Mouse (Mus musculus) olfactory bulb, adult 2 months (tissue): ENCODE data around the gene Zfp768. TPM values are rescaled to one million over a fixed set of nuclear protein-coding genes. Genes with fewer than 3 reads are reported as not detected.
A peak's percentile ranks its signal among the peaks of the same experiment; 100 is the strongest.
"Not testable (repeated sequence)": the region's sequence is repeated elsewhere in the genome, so short reads cannot be mapped to it uniquely, and the experiment has no call there.

ENCODE experiments used
- H3K27ac ChIP-seq: fragments of 200-500 bp; 2 replicates; pipeline ENCODE4 v1.5.1; 2012; ENCODE audit warnings: low read depth, low read length; ENCODE audit not compliant: insufficient read depth
- H3K4me1 ChIP-seq: fragments of 200-500 bp; 2 replicates; pipeline ENCODE4 v1.6.1; 2012; ENCODE audit warnings: low read length; ENCODE audit not compliant: control insufficient read depth, insufficient read depth
- H3K4me3 ChIP-seq: fragments of 200-500 bp; 2 replicates; pipeline ENCODE4 v1.5.1; 2012; ENCODE audit warnings: mild to moderate bottlenecking, low read depth, low read length, moderate library complexity; ENCODE audit not compliant: insufficient read depth
- CTCF ChIP-seq: fragments of 200-500 bp; IDR thresholded peaks from 2 replicates; pipeline ENCODE4 v1.5.1; 2012; ENCODE audit warnings: low read depth, mild to moderate bottlenecking, low read length, moderate library complexity; ENCODE audit not compliant: insufficient read depth
- POLR2A ChIP-seq: fragments of 200-500 bp; IDR thresholded peaks from 2 replicates; pipeline ENCODE4 v1.6.1; 2012; ENCODE audit warnings: mild to moderate bottlenecking, low read depth, low read length, moderate library complexity; ENCODE audit not compliant: insufficient read depth
- WGBS: fragments of 180-500 bp; shearing (Covaris S2); methylation state at CpG from one replicate; pipeline ENCODE4 v1.1.7; 2018; 5-methylcytosine and 5-hydroxymethylcytosine counted together
- polyA plus RNA-seq: library from polyadenylated mRNA; stranded (reverse); fragments of >200 nt; gene quantifications from 2 replicates; pipeline ENCODE4 v1.2.4, GENCODE M21; 2012; ENCODE audit warnings: low replicate concordance; ENCODE audit not compliant: missing spikeins, insufficient read depth, insufficient read length

The Zfp768 gene
- not detected in 2 replicates for polyA plus RNA-seq

- WGBS = under 1% methylated on average over 72 of the region's 76 CpGs
- H3K4me1 ChIP-seq = peaks cover 12% of the 10 kb centered on the region
- TF ChIP-seq POLR2A (peak; percentile 81), CTCF (no peak)
- peak within 1 kb of the TSS; percentile 97 for H3K4me3 ChIP-seq
- peak within 1 kb of the TSS; percentile 100 for H3K27ac ChIP-seq
Observed at GRCm38 (mm10) chr7:127345512-127346325, at the start of gene Zfp768. Gene Zfp768 (minus strand): TSS chr7:127345589.

GRCm38 (mm10) chr7:127393944-127394333, 48.5 kb upstream of the Zfp768 start:
- Histone ChIP-seq H3K4me3 (peak overlapping the region; percentile 58), H3K27ac (peak overlapping the region; percentile 39; the same call in 1 of the 2 replicates), H3K4me1 (peaks cover 9% of the 10 kb centered on the region)
- WGBS = 8% methylated on average over 7 of the region's 7 CpGs
- no peak for TF ChIP-seq CTCF
- no peak for TF ChIP-seq POLR2A

- Histone ChIP-seq H3K4me3 (peak within 1 kb of the TSS; percentile 87), H3K27ac (peak within 1 kb of the TSS; percentile 86), H3K4me1 (peaks cover 9% of the 10 kb centered on the region)
- no peak for TF ChIP-seq POLR2A
- TF ChIP-seq CTCF = no peak
- under 1% methylated on average over 45 of the region's 45 CpGs for WGBS
Observed at GRCm38 (mm10) chr7:127393157-127393943, 48.0 kb upstream of the Zfp768 start, which contains the start of gene E430018J23Rik. Gene E430018J23Rik (minus strand): TSS chr7:127393629.

GRCm38 (mm10) chr7:127392251-127392824, 46.9 kb upstream of the Zfp768 start:
- peaks cover 9% of the 10 kb centered on the region for H3K4me1 ChIP-seq
- TF ChIP-seq CTCF (no peak), POLR2A (no peak)
- H3K27ac ChIP-seq = no peak overlapping the region
- 83% methylated on average over 8 of the region's 8 CpGs for WGBS
- H3K4me3 ChIP-seq = peak overlapping the region; percentile 87

GRCm38 (mm10) chr7:127391538-127391937, 46.1 kb upstream of the Zfp768 start:
- Histone ChIP-seq H3K4me1 (peaks cover 9% of the 10 kb centered on the region), H3K27ac (no peak overlapping the region), H3K4me3 (no peak overlapping the region)
- no peak for TF ChIP-seq POLR2A
- no peak for TF ChIP-seq CTCF
- 94% methylated on average over 16 of the region's 16 CpGs for WGBS

- peaks cover 17% of the 10 kb centered on the region for H3K4me1 ChIP-seq
- H3K27ac ChIP-seq = no peak overlapping the region
- no peak overlapping the region for H3K4me3 ChIP-seq
- TF ChIP-seq CTCF (no peak), POLR2A (no peak)
- 66% methylated on average over 7 of the region's 7 CpGs for WGBS
Observed at GRCm38 (mm10) chr7:127390306-127390705, 44.9 kb upstream of the Zfp768 start.

GRCm38 (mm10) chr7:127388201-127388600, 42.8 kb upstream of the Zfp768 start:
- not testable (repeated sequence) for H3K27ac ChIP-seq, H3K4me3 ChIP-seq
- peaks cover 17% of the 10 kb centered on the region for H3K4me1 ChIP-seq

- H3K4me1 ChIP-seq = peaks cover 9% of the 10 kb centered on the region
- peak within 1 kb of the TSS; percentile 67 for H3K4me3 ChIP-seq
- TF ChIP-seq CTCF = no peak
- TF ChIP-seq POLR2A = 0 out of 2 replicates have a peak, but pooled peaks have one; percentile 26
- H3K27ac ChIP-seq = no peak within 1 kb of the TSS; the same call in 1 of the 2 replicates
- 11% methylated on average over 38 of the region's 38 CpGs for WGBS
Observed at GRCm38 (mm10) chr7:127386641-127387392, 41.4 kb upstream of the Zfp768 start, which contains the start of gene 9130019O22Rik. Gene 9130019O22Rik (minus strand): TSS chr7:127387166.

GRCm38 (mm10) chr7:127385560-127385959, 40.2 kb upstream of the Zfp768 start:
- not testable (repeated sequence) for H3K4me3 ChIP-seq, H3K4me1 ChIP-seq, H3K27ac ChIP-seq
- 94% methylated on average over 4 of the region's 4 CpGs for WGBS
